29 mouse cellular contexts compared by ENCODE assay signal in genomic region chr6:149167038-149167437, GRCm38 (mm10). TPM values are rescaled to one million over a fixed set of nuclear protein-coding genes. Genes with fewer than 3 reads are reported as not detected.
DNase-seq lines count a peak whose midpoint lies in the region; ATAC-seq and TF ChIP-seq lines count a peak whose summit lies in the region.
"Not testable (repeated sequence)": the region's sequence is repeated elsewhere in the genome, so short reads cannot be mapped to it uniquely, and the experiment has no call there.
"Had no signal": no experiment of that assay in that cellular context is flagged by ENCODE, and none has a peak within 500 bp of the region (broad histone marks: within the 10 kb centered on the region; RNA-seq: fewer than 3 reads in every experiment).

No protein-coding gene starts in this region.

- peak overlapping the region; percentile 58 for H3K27ac ChIP-seq in gastrocnemius, adult 2 months
- H3K27ac ChIP-seq in heart, adult 2 months = peak overlapping the region; percentile 78
- H3K27ac ChIP-seq in heart, postnatal 0 days (ENCODE audit: low read depth) = peak overlapping the region; percentile 62
- not testable (repeated sequence) for H3K27ac ChIP-seq in lung, postnatal 0 days (ENCODE audit: low read length)

- not testable (repeated sequence) for H3K9ac ChIP-seq in heart, adult 2 months (ENCODE audit: low read depth, low read length); heart, postnatal 0 days (replicated peaks; ENCODE audit: low read depth, low read length); lung, postnatal 0 days (replicated peaks; ENCODE audit: low read depth)

- not testable (repeated sequence) for TF ChIP-seq POLR2A in heart, adult 2 months (IDR thresholded peaks at IDR 0.05; ENCODE audit: insufficient read depth, low read depth, low read length)

- not testable (repeated sequence) for TF ChIP-seq EP300 in heart, adult 2 months (IDR thresholded peaks at IDR 0.05; ENCODE audit: insufficient read depth, low read depth, low read length); heart, postnatal 0 days (IDR thresholded peaks at IDR 0.05; ENCODE audit: low read depth)
- peak; percentile 57 for TF ChIP-seq EP300 in lung, postnatal 0 days (IDR thresholded peaks at IDR 0.05)

- H3K79me2 ChIP-seq in heart, adult 2 months (replicated peaks; ENCODE audit: control insufficient read depth, insufficient read depth, low read length) = not testable (repeated sequence)

- H3K4me1 ChIP-seq in heart, adult 2 months (ENCODE audit: control insufficient read depth, insufficient read depth, low read length); heart, postnatal 0 days (ENCODE audit: control insufficient read depth, insufficient read depth); lung, postnatal 0 days (ENCODE audit: insufficient read depth, low read depth, low read length): not testable (repeated sequence)

- H3K4me3 ChIP-seq in gastrocnemius, adult 2 months; heart, adult 2 months; heart, postnatal 0 days (ENCODE audit: low read depth, low read length); lung, postnatal 0 days (ENCODE audit: low read depth, low read length): not testable (repeated sequence)

- ATAC-seq in heart, postnatal 0 days (ENCODE audit: insufficient read depth, low read depth) = peak; percentile 67
- ATAC-seq in lung, postnatal 0 days = not testable (repeated sequence)

- intact Hi-C loops in gastrocnemius, adult 2 months (cut with DNase I); heart, adult 2 months (cut with DNase I): not testable (repeated sequence)

- 37% methylated on average over 3 of the region's 4 CpGs for WGBS in heart, adult 2 months
- WGBS in heart, postnatal 0 days = 35% methylated on average over 3 of the region's 4 CpGs
- 41% methylated on average over 3 of the region's 4 CpGs for WGBS in lung, postnatal 0 days

- H3K9me3 ChIP-seq in heart, postnatal 0 days (replicated peaks; ENCODE audit: control insufficient read depth, low read length); lung, postnatal 0 days (ENCODE audit: low read length): not testable (repeated sequence)

- H3K36me3 ChIP-seq in heart, adult 2 months (ENCODE audit: control insufficient read depth, insufficient read depth, low read length) = peaks cover 14% of the 10 kb centered on the region
- H3K36me3 ChIP-seq in heart, postnatal 0 days (replicated peaks; ENCODE audit: control insufficient read depth, insufficient read depth, low read length) = peaks cover 25% of the 10 kb centered on the region
- H3K36me3 ChIP-seq in lung, postnatal 0 days (ENCODE audit: insufficient read depth, low read length) = not testable (repeated sequence)

- DNase-seq in gastrocnemius, adult 2 months; heart, postnatal 0 days (ENCODE audit: low spot score); lung, postnatal 0 days (ENCODE audit: low spot score): not testable (repeated sequence)
- DNase-seq in heart, adult 2 months = peak in 1 of 2 experiments; percentile 55
- peak; percentile 20 for DNase-seq in heart, postnatal 4 days
- DNase-seq in kidney, postnatal 14 days = peak; percentile 40
- peak; percentile 67 for DNase-seq in lung, postnatal 36 days

- not testable (repeated sequence) for H3K4me2 ChIP-seq in heart, postnatal 0 days (ENCODE audit: low read depth, low read length); lung, postnatal 0 days (replicated peaks; ENCODE audit: low read depth, low read length)

- not testable (repeated sequence) for TF ChIP-seq CTCF in gastrocnemius, adult 2 months (IDR thresholded peaks at IDR 0.05); heart, adult 2 months (IDR thresholded peaks at IDR 0.05); heart, postnatal 0 days (IDR thresholded peaks at IDR 0.05; ENCODE audit: low read depth); lung, postnatal 0 days (IDR thresholded peaks at IDR 0.05)

- not testable (repeated sequence) for H3K27me3 ChIP-seq in heart, adult 2 months (ENCODE audit: control insufficient read depth, insufficient read depth, low read length); heart, postnatal 0 days (ENCODE audit: control insufficient read depth, insufficient read depth, low read length); lung, postnatal 0 days (replicated peaks; ENCODE audit: insufficient read depth, low read length)

RNA-seq across cellular contexts. Expression of gene Amn1, which starts 21.5 kb away (rescaled TPM):
- 10 to 100 TPM; 12.5 to 16.2 TPM for total RNA-seq in gastrocnemius, adult 2 months (2021)
- total RNA-seq in heart, adult 2 months (2021) = 10 to 100 TPM; 16.0 to 24.9 TPM
- polyA plus RNA-seq in heart, adult 2 months (2012; rRNA removed) = 7.4 and 12.0 TPM in 2 replicates
- 21.3 and 39.8 TPM in 2 replicates for total RNA-seq in heart, postnatal 0 days (2014; rRNA removed; ENCODE audit: low replicate concordance)
- 23.8 and 29.9 TPM in 2 replicates for polyA plus RNA-seq in heart, postnatal 0 days (2015; fragmentation: Nextera tagmentation; extraction: Ambion mirVana)
- total RNA-seq in heart, postnatal 4 days (2021) = 10 to 100 TPM; 21.0 to 25.7 TPM
- polyA plus RNA-seq in lung, postnatal 0 days (2015; fragmentation: Nextera tagmentation; extraction: Ambion mirVana) = 26.0 and 31.9 TPM in 2 replicates

RNA-seq across cellular contexts. Expression of gene Etfbkmt, which starts 27.4 kb away (rescaled TPM):
- 10 to 100 TPM; 13.7 to 14.8 TPM for total RNA-seq in gastrocnemius, adult 2 months (2021)
- total RNA-seq in heart, adult 2 months (2021) = 10 to 100 TPM; 24.2 to 38.8 TPM
- polyA plus RNA-seq in heart, adult 2 months (2012; rRNA removed) = 12.8 and 43.9 TPM in 2 replicates
- 21.8 and 31.7 TPM in 2 replicates for total RNA-seq in heart, postnatal 0 days (2014; rRNA removed; ENCODE audit: low replicate concordance)
- polyA plus RNA-seq in heart, postnatal 0 days (2015; fragmentation: Nextera tagmentation; extraction: Ambion mirVana) = 19.9 and 22.4 TPM in 2 replicates
- total RNA-seq in heart, postnatal 4 days (2021) = 10 to 100 TPM; 12.2 to 15.7 TPM
- 24.3 and 26.2 TPM in 2 replicates for polyA plus RNA-seq in lung, postnatal 0 days (2015; fragmentation: Nextera tagmentation; extraction: Ambion mirVana)

RNA-seq across cellular contexts. Expression of gene Gm10203, which starts 37.1 kb away (rescaled TPM):
- total RNA-seq in gastrocnemius, adult 2 months (2021) = not detected
- not detected for total RNA-seq in heart, adult 2 months (2021)
- not detected in 2 replicates for polyA plus RNA-seq in heart, adult 2 months (2012; rRNA removed)
- not detected in 2 replicates for total RNA-seq in heart, postnatal 0 days (2014; rRNA removed; ENCODE audit: low replicate concordance)
- not detected in 2 replicates for polyA plus RNA-seq in heart, postnatal 0 days (2015; fragmentation: Nextera tagmentation; extraction: Ambion mirVana)
- not detected for total RNA-seq in heart, postnatal 4 days (2021)
- not detected in 2 replicates for polyA plus RNA-seq in lung, postnatal 0 days (2015; fragmentation: Nextera tagmentation; extraction: Ambion mirVana)
- total RNA-seq: adrenal gland, adult 8-10 months; adrenal gland, postnatal 25 days; gastrocnemius, adult 18-20 months; gastrocnemius, postnatal 14 days; gastrocnemius, postnatal 4 days; hematopoietic stem cell, adult 5-6 weeks; MEL had no signal
- polyA plus RNA-seq: brain, embryonic 14.5 days; C2C12; CD4-positive, CD25-positive, alpha-beta regulatory T cell, adult 4 months; embryonic facial prominence, embryonic 11.5 days; embryonic facial prominence, embryonic 14.5 days; forebrain, embryonic 10.5 days; forebrain, embryonic 13.5 days; forebrain, embryonic 16.5 days; heart, embryonic 10.5 days; heart, embryonic 13.5 days; heart, embryonic 16.5 days; hindbrain, embryonic 12.5 days; hindbrain, embryonic 15.5 days; intestine, embryonic 14.5 days; intestine, postnatal 0 days had no signal
